Mouse (Mus musculus) limb, embryonic 12.5 days (tissue): Measurements from ENCODE around the gene Mmab. TPM values are rescaled to one million over a fixed set of nuclear protein-coding genes. Genes with fewer than 3 reads are reported as not detected.

Experiments
- ATAC-seq: fragments of 200-750 bp; cut with Nextera tagmentation; 2 replicates; pipeline ENCODE4 v1.8.0; 2017; ENCODE audit warnings: low read depth, moderate TSS enrichment; ENCODE audit not compliant: insufficient number of reproducible peaks, insufficient read depth, low FRiP score, low TSS enrichment
- H3K27ac ChIP-seq: fragments of 300-500 bp; sonication (generic); 2 replicates; pipeline ENCODE4 v1.5.1; 2016; ENCODE audit warnings: mild to moderate bottlenecking, moderate library complexity
- H3K27me3 ChIP-seq: fragments of 300-500 bp; sonication (generic); 2 replicates; pipeline ENCODE4 v1.6.1; 2016; ENCODE audit warnings: mild to moderate bottlenecking, moderate library complexity
- H3K36me3 ChIP-seq: fragments of 300-500 bp; sonication (generic); 2 replicates; pipeline ENCODE4 v1.6.1; 2016; ENCODE audit warnings: mild to moderate bottlenecking, moderate library complexity
- H3K4me1 ChIP-seq: fragments of 300-500 bp; sonication (generic); replicated peaks from 2 replicates; pipeline ENCODE4 v1.6.1; 2016
- H3K4me2 ChIP-seq: fragments of 300-500 bp; sonication (generic); 2 replicates; pipeline ENCODE4 v1.6.1; 2016; ENCODE audit warnings: mild to moderate bottlenecking, moderate library complexity
- H3K4me3 ChIP-seq: fragments of 300-500 bp; sonication (generic); replicated peaks from 2 replicates; pipeline ENCODE4 v1.5.1; 2016; ENCODE audit warnings: mild to moderate bottlenecking
- H3K9ac ChIP-seq: fragments of 300-500 bp; sonication (generic); replicated peaks from 2 replicates; pipeline ENCODE4 v1.6.1; 2016; ENCODE audit warnings: mild to moderate bottlenecking, moderate library complexity
- H3K9me3 ChIP-seq: fragments of 300-500 bp; sonication (generic); 2 replicates; pipeline ENCODE4 v1.6.1; 2016; ENCODE audit warnings: mild to moderate bottlenecking, moderate library complexity
- WGBS: fragments of 180-500 bp; shearing (Covaris S2); methylation state at CpG from one replicate; pipeline ENCODE4 v1.1.7; 2016; 5-methylcytosine and 5-hydroxymethylcytosine counted together
- polyA plus RNA-seq: library from polyadenylated mRNA; unstranded; fragments of >200 nt; fragmentation: Nextera tagmentation; extraction: Ambion mirVana; gene quantifications from 2 replicates; pipeline ENCODE4 v1.2.1, GENCODE M21; 2016

Gene Mmab
- polyA plus RNA-seq, 1 experiment from 2014 or later = 36.0 TPM

- Histone ChIP-seq H3K4me3 (no peak overlapping the region), H3K27me3 (no peaks in the 10 kb centered on the region), H3K27ac (no peak overlapping the region), H3K9me3 (no peaks in the 10 kb centered on the region), H3K4me1 (peaks cover 10% of the 10 kb centered on the region; the same call in 1 of the 2 replicates), H3K4me2 (no peak overlapping the region), H3K9ac (no peak overlapping the region), H3K36me3 (peaks cover 9% of the 10 kb centered on the region)
- WGBS = 84% methylated on average over 7 of the region's 7 CpGs
- no peak for ATAC-seq
Measured at GRCm38 (mm10) chr5:114429781-114430180, 14.1 kb downstream of the Mmab start.

GRCm38 (mm10) chr5:114428621-114429020, 15.2 kb downstream of the Mmab start:
- no peak overlapping the region for H3K27ac ChIP-seq
- no peaks in the 10 kb centered on the region; the same call in 1 of the 2 replicates for H3K36me3 ChIP-seq
- H3K9me3 ChIP-seq = no peaks in the 10 kb centered on the region
- no peaks in the 10 kb centered on the region for H3K27me3 ChIP-seq
- no peak overlapping the region for H3K9ac ChIP-seq
- no peak overlapping the region for H3K4me2 ChIP-seq
- no peak overlapping the region for H3K4me3 ChIP-seq
- no peak for ATAC-seq
- peaks cover 10% of the 10 kb centered on the region; the same call in 1 of the 2 replicates for H3K4me1 ChIP-seq
- WGBS = 50% methylated on average over 18 of the region's 18 CpGs

GRCm38 (mm10) chr5:114426732-114427131, 17.1 kb downstream of the Mmab start:
- ATAC-seq = no peak
- WGBS = 76% methylated on average over 6 of the region's 6 CpGs
- H3K27me3 ChIP-seq = no peaks in the 10 kb centered on the region
- H3K27ac ChIP-seq = no peak overlapping the region
- no peak overlapping the region for H3K4me3 ChIP-seq
- no peak overlapping the region for H3K9ac ChIP-seq
- H3K4me2 ChIP-seq = no peak overlapping the region
- no peaks in the 10 kb centered on the region for H3K9me3 ChIP-seq
- H3K4me1 ChIP-seq = peaks cover 10% of the 10 kb centered on the region; the same call in 1 of the 2 replicates
- no peaks in the 10 kb centered on the region; the same call in 1 of the 2 replicates for H3K36me3 ChIP-seq

GRCm38 (mm10) chr5:114423961-114424360, 19.9 kb downstream of the Mmab start:
- no peak overlapping the region for H3K4me3 ChIP-seq
- H3K9ac ChIP-seq = no peak overlapping the region
- H3K36me3 ChIP-seq = peaks cover 24% of the 10 kb centered on the region
- no peak for ATAC-seq
- H3K27ac ChIP-seq = no peak overlapping the region
- no peaks in the 10 kb centered on the region for H3K9me3 ChIP-seq
- no peak overlapping the region for H3K4me2 ChIP-seq
- H3K4me1 ChIP-seq = peaks cover 5% of the 10 kb centered on the region; the same call in 1 of the 2 replicates
- whole genome bisulfite sequencing = 86% methylated on average over 5 of the region's 5 CpGs
- H3K27me3 ChIP-seq = no peaks in the 10 kb centered on the region

GRCm38 (mm10) chr5:114422591-114422990, 21.3 kb downstream of the Mmab start:
- peaks cover 37% of the 10 kb centered on the region for H3K36me3 ChIP-seq
- H3K9ac ChIP-seq = no peak overlapping the region
- no peaks in the 10 kb centered on the region for H3K9me3 ChIP-seq
- no peak overlapping the region for H3K4me2 ChIP-seq
- H3K4me1 ChIP-seq = no peaks in the 10 kb centered on the region
- ATAC-seq = no peak
- 0 out of 2 replicates have a peak overlapping the region, but pooled peaks have one; percentile 1 for H3K27ac ChIP-seq
- WGBS = 42% methylated on average over 5 of the region's 5 CpGs
- H3K4me3 ChIP-seq = no peak overlapping the region
- H3K27me3 ChIP-seq = no peaks in the 10 kb centered on the region

GRCm38 (mm10) chr5:114421561-114422298, 22.1 kb downstream of the Mmab start:
- no peak overlapping the region for H3K9ac ChIP-seq
- no peaks in the 10 kb centered on the region for H3K27me3 ChIP-seq
- H3K4me1 ChIP-seq = no peaks in the 10 kb centered on the region
- H3K36me3 ChIP-seq = peaks cover 46% of the 10 kb centered on the region
- ATAC-seq = no peak
- H3K4me2 ChIP-seq = no peak overlapping the region
- WGBS = 79% methylated on average over 11 of the region's 11 CpGs
- H3K27ac ChIP-seq = no peak overlapping the region
- H3K9me3 ChIP-seq = no peaks in the 10 kb centered on the region
- no peak overlapping the region for H3K4me3 ChIP-seq

GRCm38 (mm10) chr5:114418541-114418940, 25.3 kb downstream of the Mmab start:
- Histone ChIP-seq H3K4me2 (no peak overlapping the region), H3K36me3 (peaks cover 78% of the 10 kb centered on the region), H3K9ac (no peak overlapping the region), H3K4me3 (no peak overlapping the region), H3K9me3 (no peaks in the 10 kb centered on the region), H3K27ac (no peak overlapping the region), H3K27me3 (no peaks in the 10 kb centered on the region), H3K4me1 (no peaks in the 10 kb centered on the region)
- ATAC-seq = no peak
- WGBS = 84% methylated on average over 8 of the region's 8 CpGs

GRCm38 (mm10) chr5:114416855-114417254, 27.0 kb downstream of the Mmab start:
- Histone ChIP-seq H3K4me3 (no peak overlapping the region), H3K4me2 (no peak overlapping the region), H3K4me1 (no peaks in the 10 kb centered on the region), H3K9me3 (no peaks in the 10 kb centered on the region), H3K27me3 (no peaks in the 10 kb centered on the region), H3K36me3 (peaks cover 95% of the 10 kb centered on the region), H3K9ac (no peak overlapping the region), H3K27ac (no peak overlapping the region)
- WGBS = 87% methylated on average over 8 of the region's 8 CpGs
- ATAC-seq = no peak

- H3K4me1 ChIP-seq = no peaks in the 10 kb centered on the region
- H3K9ac ChIP-seq = no peak overlapping the region
- no peak overlapping the region for H3K27ac ChIP-seq
- H3K4me3 ChIP-seq = no peak overlapping the region
- no peaks in the 10 kb centered on the region for H3K9me3 ChIP-seq
- no peak overlapping the region for H3K4me2 ChIP-seq
- 97% methylated on average over 5 of the region's 5 CpGs for WGBS
- no peak for ATAC-seq
- H3K36me3 ChIP-seq = peaks cover 100% of the 10 kb centered on the region
- no peaks in the 10 kb centered on the region for H3K27me3 ChIP-seq
Measured at GRCm38 (mm10) chr5:114415606-114416005, 28.3 kb downstream of the Mmab start.

GRCm38 (mm10) chr5:114413067-114413735, 30.7 kb downstream of the Mmab start:
- no peak overlapping the region for H3K4me2 ChIP-seq
- H3K9me3 ChIP-seq = no peaks in the 10 kb centered on the region
- H3K27me3 ChIP-seq = no peaks in the 10 kb centered on the region
- H3K4me3 ChIP-seq = no peak overlapping the region
- H3K27ac ChIP-seq = no peak overlapping the region
- no peak overlapping the region for H3K9ac ChIP-seq
- H3K4me1 ChIP-seq = no peaks in the 10 kb centered on the region
- no peak for ATAC-seq
- WGBS = 76% methylated on average over 16 of the region's 16 CpGs
- peaks cover 100% of the 10 kb centered on the region for H3K36me3 ChIP-seq

GRCm38 (mm10) chr5:114412361-114412998, 31.4 kb downstream of the Mmab start:
- no peak for ATAC-seq
- Histone ChIP-seq H3K4me1 (no peaks in the 10 kb centered on the region), H3K4me2 (no peak overlapping the region), H3K36me3 (peaks cover 100% of the 10 kb centered on the region), H3K9ac (no peak overlapping the region), H3K27me3 (no peaks in the 10 kb centered on the region), H3K9me3 (no peaks in the 10 kb centered on the region), H3K4me3 (no peak overlapping the region), H3K27ac (no peak overlapping the region)
- WGBS = 65% methylated on average over 23 of the region's 23 CpGs
